Mouse (Mus musculus) heart, embryonic 13.5 days (tissue): Measurements from ENCODE around the gene Pus10. TPM values are rescaled to one million over a fixed set of nuclear protein-coding genes. Genes with fewer than 3 reads are reported as not detected.

Experiments
- ATAC-seq: fragments of 200-750 bp; cut with Nextera tagmentation; 2 replicates; pipeline ENCODE4 v1.8.0; 2017; ENCODE audit warnings: moderate TSS enrichment; ENCODE audit not compliant: insufficient number of reproducible peaks, low FRiP score, low TSS enrichment; ENCODE audit errors: extremely low read depth
- H3K27ac ChIP-seq: fragments of 300-500 bp; sonication (generic); replicated peaks from 2 replicates; pipeline ENCODE4 v1.5.1; 2015; ENCODE audit warnings: moderate library complexity, mild to moderate bottlenecking, inconsistent platforms
- H3K27me3 ChIP-seq: fragments of 300-500 bp; sonication (generic); replicated peaks from 2 replicates; pipeline ENCODE4 v1.6.1; 2015; ENCODE audit warnings: mild to moderate bottlenecking, inconsistent platforms
- H3K36me3 ChIP-seq: fragments of 300-500 bp; sonication (generic); 2 replicates; pipeline ENCODE4 v1.6.1; 2015; ENCODE audit warnings: mild to moderate bottlenecking, inconsistent platforms
- H3K4me1 ChIP-seq: fragments of 300-500 bp; sonication (generic); 2 replicates; pipeline ENCODE4 v1.6.1; 2015; ENCODE audit warnings: inconsistent platforms
- H3K4me2 ChIP-seq: fragments of 300-500 bp; sonication (generic); 2 replicates; pipeline ENCODE4 v1.6.1; 2015; ENCODE audit warnings: inconsistent platforms, mild to moderate bottlenecking, moderate library complexity
- H3K4me3 ChIP-seq: fragments of 300-500 bp; sonication (generic); 2 replicates; pipeline ENCODE4 v1.5.1; 2015; ENCODE audit warnings: moderate library complexity, mild to moderate bottlenecking, inconsistent platforms
- H3K9ac ChIP-seq: fragments of 300-500 bp; sonication (generic); 2 replicates; pipeline ENCODE4 v1.6.1; 2015; ENCODE audit warnings: inconsistent platforms, mild to moderate bottlenecking, moderate library complexity
- H3K9me3 ChIP-seq: fragments of 300-500 bp; sonication (generic); 2 replicates; pipeline ENCODE4 v1.6.1; 2016; ENCODE audit warnings: inconsistent platforms
- WGBS: fragments of 180-500 bp; shearing (Covaris S2); methylation state at CpG from one replicate; pipeline ENCODE4 v1.1.7; 2015; ENCODE audit warnings: mixed read lengths; 5-methylcytosine and 5-hydroxymethylcytosine counted together
- polyA plus RNA-seq: library from polyadenylated mRNA; unstranded; fragments of >200 nt; fragmentation: Nextera tagmentation; extraction: Ambion mirVana; gene quantifications from 2 replicates; pipeline ENCODE4 v1.2.1, GENCODE M21; 2015

The Pus10 gene
- polyA plus RNA-seq, 1 experiment from 2014 or later: 12.0 TPM

GRCm38 (mm10) chr11:23665798-23666501 lies 476 bp downstream of the Pus10 start, which contains the start of gene Pex13:
Gene Pex13 (minus strand): TSS chr11:23665959.
- peak; percentile 94 for ATAC-seq
- H3K27ac ChIP-seq: peak within 1 kb of the TSS; percentile 97
- peak within 1 kb of the TSS; percentile 96 for H3K9ac ChIP-seq
- H3K4me3 ChIP-seq: peak within 1 kb of the TSS; percentile 84
- H3K36me3 ChIP-seq: peaks cover 9% of the 10 kb centered on the region
- WGBS: under 1% methylated on average over 46 of the region's 49 CpGs
- no peaks in the 10 kb centered on the region for H3K9me3 ChIP-seq
- peak within 1 kb of the TSS; percentile 74 for H3K4me2 ChIP-seq
- H3K4me1 ChIP-seq: peaks cover 16% of the 10 kb centered on the region
- H3K27me3 ChIP-seq: no peaks in the 10 kb centered on the region

GRCm38 (mm10) chr11:23666526-23666925 lies 1.1 kb downstream of the Pus10 start:
- no peaks in the 10 kb centered on the region for H3K9me3 ChIP-seq
- ATAC-seq: no peak
- H3K4me3 ChIP-seq: peak overlapping the region; percentile 84
- H3K9ac ChIP-seq: peak overlapping the region; percentile 96
- H3K36me3 ChIP-seq: peaks cover 9% of the 10 kb centered on the region
- peak overlapping the region; percentile 97 for H3K27ac ChIP-seq
- WGBS: 7% methylated on average over 5 of the region's 5 CpGs
- H3K4me2 ChIP-seq: peak overlapping the region; percentile 74
- H3K27me3 ChIP-seq: no peaks in the 10 kb centered on the region
- H3K4me1 ChIP-seq: peaks cover 16% of the 10 kb centered on the region

GRCm38 (mm10) chr11:23667128-23667527 lies 1.7 kb downstream of the Pus10 start:
- Histone ChIP-seq H3K4me2 (peak overlapping the region; percentile 74), H3K36me3 (peaks cover 14% of the 10 kb centered on the region), H3K9me3 (no peaks in the 10 kb centered on the region), H3K27ac (no peak overlapping the region), H3K9ac (peak overlapping the region; percentile 96; the same call in 1 of the 2 replicates), H3K27me3 (no peaks in the 10 kb centered on the region), H3K4me1 (peaks cover 16% of the 10 kb centered on the region), H3K4me3 (peak overlapping the region; percentile 84)
- no peak for ATAC-seq
- WGBS: 47% methylated on average over 3 of the region's 3 CpGs

- no peak for ATAC-seq
- H3K36me3 ChIP-seq: peaks cover 64% of the 10 kb centered on the region
- H3K4me3 ChIP-seq: no peak overlapping the region
- H3K4me2 ChIP-seq: no peak overlapping the region
- no peaks in the 10 kb centered on the region for H3K9me3 ChIP-seq
- no peak overlapping the region for H3K27ac ChIP-seq
- no peaks in the 10 kb centered on the region for H3K27me3 ChIP-seq
- WGBS: 85% methylated on average over 4 of the region's 4 CpGs
- H3K9ac ChIP-seq: no peak overlapping the region
- H3K4me1 ChIP-seq: peaks cover under 1% of the 10 kb centered on the region
Measured at GRCm38 (mm10) chr11:23672256-23672749, 6.8 kb downstream of the Pus10 start.

- 91% methylated on average over 5 of the region's 5 CpGs for WGBS
- peaks cover 85% of the 10 kb centered on the region for H3K36me3 ChIP-seq
Measured at GRCm38 (mm10) chr11:23676100-23676499, 10.6 kb downstream of the Pus10 start.

GRCm38 (mm10) chr11:23679044-23679642 lies 13.7 kb downstream of the Pus10 start:
- ATAC-seq: no peak
- H3K27ac ChIP-seq: no peak overlapping the region
- WGBS: 40% methylated on average over 3 of the region's 3 CpGs
- H3K9me3 ChIP-seq: no peaks in the 10 kb centered on the region
- no peaks in the 10 kb centered on the region for H3K27me3 ChIP-seq
- peaks cover 85% of the 10 kb centered on the region for H3K36me3 ChIP-seq
- no peaks in the 10 kb centered on the region for H3K4me1 ChIP-seq
- no peak overlapping the region for H3K4me3 ChIP-seq
- H3K9ac ChIP-seq: no peak overlapping the region
- no peak overlapping the region for H3K4me2 ChIP-seq

More at GRCm38 (mm10) chr11:23676100-23676499, 10.6 kb downstream of the Pus10 start:
- Histone ChIP-seq H3K27ac (no peak overlapping the region), H3K4me3 (no peak overlapping the region), H3K9ac (no peak overlapping the region), H3K27me3 (no peaks in the 10 kb centered on the region), H3K4me1 (no peaks in the 10 kb centered on the region), H3K9me3 (no peaks in the 10 kb centered on the region), H3K4me2 (no peak overlapping the region)
- ATAC-seq: no peak

GRCm38 (mm10) chr11:23680435-23680950 lies 15.0 kb downstream of the Pus10 start:
- WGBS: 88% methylated on average over 6 of the region's 6 CpGs
- Histone ChIP-seq H3K36me3 (peaks cover 79% of the 10 kb centered on the region), H3K27me3 (no peaks in the 10 kb centered on the region)

GRCm38 (mm10) chr11:23682561-23682960 lies 17.1 kb downstream of the Pus10 start:
- 88% methylated on average over 5 of the region's 5 CpGs for WGBS
- Histone ChIP-seq H3K9ac (no peak overlapping the region), H3K27ac (no peak overlapping the region), H3K4me1 (no peaks in the 10 kb centered on the region), H3K4me3 (no peak overlapping the region), H3K4me2 (no peak overlapping the region), H3K27me3 (no peaks in the 10 kb centered on the region), H3K36me3 (peaks cover 74% of the 10 kb centered on the region), H3K9me3 (no peaks in the 10 kb centered on the region)
- no peak for ATAC-seq

More at GRCm38 (mm10) chr11:23680435-23680950, 15.0 kb downstream of the Pus10 start:
- no peak overlapping the region for H3K4me3 ChIP-seq
- no peaks in the 10 kb centered on the region for H3K9me3 ChIP-seq
- H3K9ac ChIP-seq: no peak overlapping the region
- ATAC-seq: no peak
- no peaks in the 10 kb centered on the region for H3K4me1 ChIP-seq
- no peak overlapping the region for H3K27ac ChIP-seq
- no peak overlapping the region for H3K4me2 ChIP-seq

GRCm38 (mm10) chr11:23686671-23687070 lies 21.2 kb downstream of the Pus10 start:
- Histone ChIP-seq H3K9ac (no peak overlapping the region), H3K36me3 (peaks cover 54% of the 10 kb centered on the region), H3K4me3 (no peak overlapping the region), H3K27me3 (no peaks in the 10 kb centered on the region), H3K27ac (no peak overlapping the region), H3K4me1 (no peaks in the 10 kb centered on the region), H3K9me3 (no peaks in the 10 kb centered on the region), H3K4me2 (no peak overlapping the region)
- WGBS: 76% methylated on average over 5 of the region's 5 CpGs
- no peak for ATAC-seq

- Histone ChIP-seq H3K9ac (no peak overlapping the region), H3K27me3 (no peaks in the 10 kb centered on the region), H3K9me3 (no peaks in the 10 kb centered on the region), H3K4me2 (no peak overlapping the region), H3K4me1 (no peaks in the 10 kb centered on the region), H3K4me3 (no peak overlapping the region), H3K36me3 (peaks cover 44% of the 10 kb centered on the region), H3K27ac (no peak overlapping the region)
- 88% methylated on average over 1 of the region's 1 CpGs for WGBS
- ATAC-seq: no peak
Measured at GRCm38 (mm10) chr11:23688060-23688459, 22.6 kb downstream of the Pus10 start.

GRCm38 (mm10) chr11:23693286-23693685 lies 27.8 kb downstream of the Pus10 start:
- Histone ChIP-seq H3K27me3 (no peaks in the 10 kb centered on the region), H3K4me1 (no peaks in the 10 kb centered on the region), H3K9me3 (no peaks in the 10 kb centered on the region), H3K9ac (no peak overlapping the region), H3K27ac (no peak overlapping the region), H3K36me3 (peaks cover 15% of the 10 kb centered on the region), H3K4me2 (no peak overlapping the region), H3K4me3 (no peak overlapping the region)
- no peak for ATAC-seq
- 92% methylated on average over 2 of the region's 2 CpGs for WGBS
